Mouse (Mus musculus) hindbrain, embryonic 12.5 days (tissue): ENCODE data around the gene Lonrf2. TPM values are rescaled to one million over a fixed set of nuclear protein-coding genes. Genes with fewer than 3 reads are reported as not detected.

ENCODE experiments used
- ATAC-seq: fragments of 200-750 bp; cut with Nextera tagmentation; 2 replicates; pipeline ENCODE4 v1.8.0; 2017; ENCODE audit warnings: moderate TSS enrichment; ENCODE audit not compliant: low FRiP score
- H3K27ac ChIP-seq: fragments of 300-500 bp; sonication (generic); 2 replicates; pipeline ENCODE4 v1.5.1; 2016; ENCODE audit warnings: mild to moderate bottlenecking
- H3K27me3 ChIP-seq: fragments of 300-500 bp; sonication (generic); 2 replicates; pipeline ENCODE4 v1.6.1; 2016; ENCODE audit warnings: mild to moderate bottlenecking
- H3K36me3 ChIP-seq: fragments of 300-500 bp; sonication (generic); 2 replicates; pipeline ENCODE4 v1.6.1; 2016; ENCODE audit warnings: mild to moderate bottlenecking
- H3K4me1 ChIP-seq: fragments of 300-500 bp; sonication (generic); 2 replicates; pipeline ENCODE4 v1.6.1; 2016
- H3K4me2 ChIP-seq: fragments of 300-500 bp; sonication (generic); replicated peaks from 2 replicates; pipeline ENCODE4 v1.6.1; 2016; ENCODE audit warnings: mild to moderate bottlenecking
- H3K4me3 ChIP-seq: fragments of 300-500 bp; sonication (generic); 2 replicates; pipeline ENCODE4 v1.5.1; 2016; ENCODE audit warnings: mild to moderate bottlenecking
- H3K9ac ChIP-seq: fragments of 300-500 bp; sonication (generic); 2 replicates; pipeline ENCODE4 v1.6.1; 2016; ENCODE audit warnings: mild to moderate bottlenecking, moderate library complexity
- H3K9me3 ChIP-seq: fragments of 300-500 bp; sonication (generic); replicated peaks from 2 replicates; pipeline ENCODE4 v1.6.1; 2016; ENCODE audit warnings: mild to moderate bottlenecking
- WGBS: fragments of 180-500 bp; shearing (Covaris S2); methylation state at CpG from one replicate; pipeline ENCODE4 v1.1.7; 2016; 5-methylcytosine and 5-hydroxymethylcytosine counted together
- polyA plus RNA-seq: library from polyadenylated mRNA; unstranded; fragments of >200 nt; fragmentation: Nextera tagmentation; extraction: Ambion mirVana; gene quantifications from 2 replicates; pipeline ENCODE4 v1.2.1, GENCODE M21; 2016

Gene Lonrf2
- polyA plus RNA-seq, 1 experiment from 2014 or later, result 7.6 TPM

DNA sequence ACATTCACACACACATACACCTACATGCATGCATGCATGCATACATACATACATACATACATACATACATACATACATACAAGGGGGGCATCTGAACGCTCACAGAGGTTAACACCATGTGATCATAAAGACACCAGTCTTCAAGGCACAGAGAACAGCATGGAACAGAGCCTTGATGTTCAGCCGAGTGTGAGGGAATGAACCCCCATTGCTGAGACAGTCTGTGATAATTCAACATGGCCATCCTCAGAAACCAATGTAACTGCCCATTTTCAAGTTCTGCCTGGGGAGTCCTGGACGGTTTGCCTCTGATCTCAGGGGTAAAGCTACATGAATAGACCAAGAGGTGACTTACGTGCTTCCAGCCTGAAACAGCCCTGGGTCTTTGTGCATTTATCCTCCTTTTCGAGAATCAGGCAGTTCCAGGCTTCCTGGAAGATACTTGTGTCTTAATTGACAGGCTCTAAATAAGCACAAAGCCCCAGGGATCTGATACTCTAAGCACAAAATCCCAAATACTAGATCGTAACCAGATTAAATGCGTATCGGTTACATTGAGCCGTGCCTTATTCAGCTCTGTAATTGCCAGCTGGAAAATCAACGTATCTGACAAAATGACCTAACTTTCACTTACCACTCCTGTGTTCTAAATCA, 72.4 kb downstream of the Lonrf2 start:
- ATAC-seq, result no peak
- Histone ChIP-seq H3K36me3 (no peaks in the 10 kb centered on the region), H3K4me1 (peaks cover 44% of the 10 kb centered on the region), H3K27me3 (no peaks in the 10 kb centered on the region), H3K27ac (peak overlapping the region; percentile 9; the same call in 1 of the 2 replicates), H3K4me3 (no peak overlapping the region), H3K4me2 (no peak overlapping the region), H3K9me3 (no peaks in the 10 kb centered on the region), H3K9ac (no peak overlapping the region)
- WGBS, result 55% methylated on average over 10 of the region's 10 CpGs

DNA sequence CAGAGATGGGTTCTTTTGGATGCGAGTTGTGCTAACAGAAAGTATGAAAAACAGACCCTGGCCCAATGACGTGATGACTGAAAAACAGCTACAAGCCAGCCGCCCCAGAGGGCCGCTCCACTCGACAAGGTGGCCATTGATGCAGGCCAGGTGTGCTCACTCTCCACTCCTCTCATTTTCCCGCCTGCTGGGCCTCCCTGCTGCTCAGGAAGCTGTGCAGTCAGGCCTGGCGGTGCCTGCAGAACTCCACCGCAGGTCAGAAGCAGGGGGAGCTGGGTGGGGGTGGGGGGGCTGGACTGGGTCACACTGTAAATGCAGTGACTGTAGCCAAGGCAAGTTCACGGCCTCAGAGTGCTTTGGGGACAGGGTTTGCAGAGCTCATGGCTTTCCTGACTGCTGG, 76.1 kb downstream of the Lonrf2 start:
- ATAC-seq, result no peak
- Histone ChIP-seq H3K9ac (no peak overlapping the region), H3K27me3 (no peaks in the 10 kb centered on the region), H3K9me3 (no peaks in the 10 kb centered on the region), H3K4me3 (no peak overlapping the region), H3K27ac (peak overlapping the region; percentile 48; the same call in 1 of the 2 replicates), H3K4me2 (no peak overlapping the region), H3K36me3 (no peaks in the 10 kb centered on the region), H3K4me1 (peaks cover 32% of the 10 kb centered on the region)
- WGBS, result 39% methylated on average over 9 of the region's 9 CpGs

- no peak for ATAC-seq
- no peaks in the 10 kb centered on the region for H3K36me3 ChIP-seq
- WGBS, result 69% methylated on average over 5 of the region's 5 CpGs
Observed at GRCm38 (mm10) chr1:38757791-38758403, 78.6 kb downstream of the Lonrf2 start.

GRCm38 (mm10) chr1:38743863-38744262, 92.6 kb downstream of the Lonrf2 start:
- 69% methylated on average over 1 of the region's 1 CpGs for WGBS
- Histone ChIP-seq H3K9me3 (no peaks in the 10 kb centered on the region), H3K27ac (no peak overlapping the region), H3K4me3 (no peak overlapping the region), H3K27me3 (no peaks in the 10 kb centered on the region), H3K4me1 (no peaks in the 10 kb centered on the region), H3K4me2 (no peak overlapping the region), H3K9ac (no peak overlapping the region), H3K36me3 (no peaks in the 10 kb centered on the region)
- ATAC-seq, result no peak

More at GRCm38 (mm10) chr1:38757791-38758403, 78.6 kb downstream of the Lonrf2 start:
- Histone ChIP-seq H3K27ac (0 out of 2 replicates have a peak overlapping the region, but pooled peaks have one; percentile 30), H3K4me1 (peaks cover 18% of the 10 kb centered on the region), H3K4me2 (no peak overlapping the region), H3K9me3 (no peaks in the 10 kb centered on the region), H3K27me3 (no peaks in the 10 kb centered on the region), H3K9ac (no peak overlapping the region), H3K4me3 (no peak overlapping the region)

Other genes with a start within 250 kb of the Lonrf2 start
- gene Aff3, start 171.8 kb downstream of the Lonrf2 start, polyA plus RNA-seq, result 45.1 and 45.2 TPM in 2 replicates
- 31.0 and 32.4 TPM in 2 replicates for gene Chst10, start 61.5 kb upstream of the Lonrf2 start, polyA plus RNA-seq
- 0.56 and 1.3 TPM in 2 replicates for gene Nms, start 102.4 kb upstream of the Lonrf2 start, polyA plus RNA-seq
- gene Pdcl3, start 148.9 kb upstream of the Lonrf2 start, polyA plus RNA-seq, result 168 and 179 TPM in 2 replicates